Mouse (Mus musculus) C2C12 (cell line): ENCODE measurements around the gene Rorb. TPM values are rescaled to one million over a fixed set of nuclear protein-coding genes. Genes with fewer than 3 reads are reported as not detected.

Source experiments
- H3K27me3 ChIP-seq: one replicate; pipeline ENCODE4 v1.6.1; 2011; ENCODE audit not compliant: control insufficient read depth, insufficient read depth, insufficient read length
- H3K36me3 ChIP-seq: one replicate; pipeline ENCODE4 v1.6.1; 2011; ENCODE audit not compliant: control insufficient read depth, insufficient read depth
- H3K4me3 ChIP-seq: one replicate; pipeline ENCODE4 v1.5.1; 2011; ENCODE audit warnings: mild to moderate bottlenecking, control low read depth; ENCODE audit not compliant: poor library complexity, insufficient read depth, severe bottlenecking
- H3K79me2 ChIP-seq: one replicate; pipeline ENCODE4 v1.6.1; 2011; ENCODE audit not compliant: control insufficient read depth, insufficient read depth
- H3K79me3 ChIP-seq: one replicate; pipeline ENCODE4 v1.6.1; 2011; ENCODE audit warnings: low read depth, control low read depth
- H3ac ChIP-seq: one replicate; pipeline ENCODE3; 2011; ENCODE audit warnings: low read depth; ENCODE audit not compliant: control insufficient read depth, insufficient read length
- CEBPB ChIP-seq: IDR thresholded peaks from one replicate; pipeline ENCODE4 v1.6.1; 2011; ENCODE audit warnings: low read depth, mild to moderate bottlenecking, control low read depth, moderate library complexity
- CTCF ChIP-seq: IDR thresholded peaks from one replicate; pipeline ENCODE4 v1.5.1; 2011; ENCODE audit not compliant: control insufficient read depth, insufficient read depth, insufficient read length
- FOSL1 ChIP-seq: IDR thresholded peaks from one replicate; pipeline ENCODE4 v1.8.0; 2011; ENCODE audit warnings: mild to moderate bottlenecking, low read length; ENCODE audit not compliant: poor library complexity, insufficient read depth, severe bottlenecking
- MAX ChIP-seq: IDR thresholded peaks from one replicate; pipeline ENCODE4 v1.6.1; 2011; ENCODE audit warnings: mild to moderate bottlenecking, control low read depth
- MYOD1 ChIP-seq: IDR thresholded peaks from one replicate; pipeline ENCODE4 v1.6.1; 2011; ENCODE audit warnings: low read depth; ENCODE audit not compliant: control insufficient read depth, insufficient read length
- MYOG ChIP-seq: IDR thresholded peaks from one replicate; pipeline ENCODE4 v1.6.1; 2011; ENCODE audit not compliant: control insufficient read depth, insufficient read length; ENCODE audit errors: extremely low read depth
- USF1 ChIP-seq: IDR thresholded peaks from one replicate; pipeline ENCODE4 v1.6.1; 2011; ENCODE audit warnings: low read depth, mild to moderate bottlenecking, control low read depth, moderate library complexity
- polyA plus RNA-seq: library from polyadenylated mRNA; unstranded; fragments of >200 nt; fragmentation: generic; extraction: Trizol; gene quantifications from one replicate; pipeline ENCODE4 v1.2.1, GENCODE M21; 2012; ENCODE audit warnings: missing spikeins

The Rorb gene
- polyA plus RNA-seq, 1 experiment, result 0.06 TPM

GRCm38 (mm10) chr19:18898238-18898637, 212.8 kb downstream of the Rorb start:
- Histone ChIP-seq H3ac (no peak overlapping the region), H3K79me2 (no peaks in the 10 kb centered on the region), H3K27me3 (no peaks in the 10 kb centered on the region), H3K4me3 (no peak overlapping the region), H3K36me3 (no peaks in the 10 kb centered on the region), H3K79me3 (no peaks in the 10 kb centered on the region)
- no peak for TF ChIP-seq MYOG
- no peak for TF ChIP-seq FOSL1
- no peak for TF ChIP-seq MAX
- TF ChIP-seq MYOD1, result no peak
- TF ChIP-seq USF1, result no peak
- no peak for TF ChIP-seq CEBPB
- no peak for TF ChIP-seq CTCF

- no peaks in the 10 kb centered on the region for H3K36me3 ChIP-seq
- no peak overlapping the region for H3ac ChIP-seq
- H3K79me2 ChIP-seq, result no peaks in the 10 kb centered on the region
- TF ChIP-seq MAX (peak; percentile 74), USF1 (no peak), FOSL1 (peak; percentile 92), CTCF (no peak), MYOD1 (peak; percentile 18), CEBPB (peak; percentile 32), MYOG (no peak)
- H3K27me3 ChIP-seq, result no peaks in the 10 kb centered on the region
- no peak overlapping the region for H3K4me3 ChIP-seq
- no peaks in the 10 kb centered on the region for H3K79me3 ChIP-seq
Measured at GRCm38 (mm10) chr19:18890216-18890615, 220.8 kb downstream of the Rorb start.

- Histone ChIP-seq H3K36me3 (no peaks in the 10 kb centered on the region), H3ac (no peak overlapping the region), H3K4me3 (no peak overlapping the region), H3K79me3 (no peaks in the 10 kb centered on the region), H3K27me3 (no peaks in the 10 kb centered on the region), H3K79me2 (no peaks in the 10 kb centered on the region)
- no peak for TF ChIP-seq MYOG
- TF ChIP-seq FOSL1, result no peak
- TF ChIP-seq MAX, result no peak
- no peak for TF ChIP-seq CTCF
- TF ChIP-seq CEBPB, result no peak
- TF ChIP-seq USF1, result no peak
- no peak for TF ChIP-seq MYOD1
Measured at GRCm38 (mm10) chr19:18889632-18890031, 221.4 kb downstream of the Rorb start.

- no peaks in the 10 kb centered on the region for H3K79me2 ChIP-seq
- H3K36me3 ChIP-seq, result no peaks in the 10 kb centered on the region
- H3K79me3 ChIP-seq, result no peaks in the 10 kb centered on the region
- H3ac ChIP-seq, result peak overlapping the region; percentile 24
- H3K4me3 ChIP-seq, result no peak overlapping the region
- no peaks in the 10 kb centered on the region for H3K27me3 ChIP-seq
- TF ChIP-seq CEBPB, result no peak
- no peak for TF ChIP-seq FOSL1
Measured at GRCm38 (mm10) chr19:18889117-18889627, 221.8 kb downstream of the Rorb start.

GRCm38 (mm10) chr19:18888491-18889116, 222.4 kb downstream of the Rorb start:
- Histone ChIP-seq H3ac (no peak overlapping the region), H3K79me2 (no peaks in the 10 kb centered on the region), H3K27me3 (no peaks in the 10 kb centered on the region), H3K79me3 (no peaks in the 10 kb centered on the region), H3K4me3 (no peak overlapping the region), H3K36me3 (no peaks in the 10 kb centered on the region)
- no peak for TF ChIP-seq CEBPB
- TF ChIP-seq FOSL1, result no peak
- TF ChIP-seq MAX, result no peak
- TF ChIP-seq USF1, result no peak
- TF ChIP-seq CTCF, result no peak
- no peak for TF ChIP-seq MYOG
- no peak for TF ChIP-seq MYOD1
